Mouse (Mus musculus): Measurements from ENCODE around the gene Vsnl1. TPM values are rescaled to one million over a fixed set of nuclear protein-coding genes. Genes with fewer than 3 reads are reported as not detected.

The Vsnl1 gene
- polyA plus RNA-seq, 1 experiment from 2014 or later, result 5.9 TPM

GRCm38 (mm10) chr12:11395470-11395869 lies 40.9 kb downstream of the Vsnl1 start:
- Histone ChIP-seq H3K36me3 (ENCODE audit: control insufficient read depth, insufficient read depth, low read length) (no peaks in the 10 kb centered on the region), H3K9me3 (ENCODE audit: control insufficient read depth, low read length) (no peaks in the 10 kb centered on the region), H3K4me2 (no peak overlapping the region), H3K4me3 (ENCODE audit: low read depth, low read length) (no peak overlapping the region), H3K4me1 (replicated peaks; ENCODE audit: control insufficient read depth, insufficient read depth, low read length) (no peaks in the 10 kb centered on the region), H3K27me3 (replicated peaks; ENCODE audit: control insufficient read depth, insufficient read depth, low read length) (no peaks in the 10 kb centered on the region), H3K27ac (ENCODE audit: low read depth, low read length) (no peak overlapping the region), H3K9ac (ENCODE audit: low read depth, low read length) (no peak overlapping the region)
- ATAC-seq (replicated peaks; ENCODE audit: low FRiP score) (no peak), DNase-seq (ENCODE audit: low spot score) (no peak)
- 53% methylated on average over 2 of the region's 2 CpGs for WGBS

- H3K27ac ChIP-seq (ENCODE audit: low read depth, low read length), result no peak overlapping the region
- no peaks in the 10 kb centered on the region for H3K4me1 ChIP-seq (replicated peaks; ENCODE audit: control insufficient read depth, insufficient read depth, low read length)
- H3K27me3 ChIP-seq (replicated peaks; ENCODE audit: control insufficient read depth, insufficient read depth, low read length), result no peaks in the 10 kb centered on the region
- H3K4me3 ChIP-seq (ENCODE audit: low read depth, low read length), result no peak overlapping the region
- no peak overlapping the region for H3K9ac ChIP-seq (ENCODE audit: low read depth, low read length)
- 18% methylated on average over 1 of the region's 1 CpGs for WGBS
- ATAC-seq (replicated peaks; ENCODE audit: low FRiP score) (no peak), DNase-seq (ENCODE audit: low spot score) (no peak)
- no peaks in the 10 kb centered on the region for H3K9me3 ChIP-seq (ENCODE audit: control insufficient read depth, low read length)
- no peak overlapping the region for H3K4me2 ChIP-seq
- H3K36me3 ChIP-seq (ENCODE audit: control insufficient read depth, insufficient read depth, low read length), result no peaks in the 10 kb centered on the region
Measured at GRCm38 (mm10) chr12:11392525-11392924, 43.9 kb downstream of the Vsnl1 start.

GRCm38 (mm10) chr12:11391244-11391949 lies 45.0 kb downstream of the Vsnl1 start:
- H3K4me3 ChIP-seq (ENCODE audit: low read depth, low read length), result no peak overlapping the region
- no peak overlapping the region for H3K4me2 ChIP-seq
- H3K9ac ChIP-seq (ENCODE audit: low read depth, low read length), result no peak overlapping the region
- WGBS, result 51% methylated on average over 7 of the region's 7 CpGs
- H3K27ac ChIP-seq (ENCODE audit: low read depth, low read length), result no peak overlapping the region
- no peaks in the 10 kb centered on the region for H3K4me1 ChIP-seq (replicated peaks; ENCODE audit: control insufficient read depth, insufficient read depth, low read length)
- no peaks in the 10 kb centered on the region for H3K27me3 ChIP-seq (replicated peaks; ENCODE audit: control insufficient read depth, insufficient read depth, low read length)
- peak; percentile 43; the same call in 1 of the 2 replicates for ATAC-seq (replicated peaks; ENCODE audit: low FRiP score)
- no peak for DNase-seq (ENCODE audit: low spot score)
- H3K36me3 ChIP-seq (ENCODE audit: control insufficient read depth, insufficient read depth, low read length), result no peaks in the 10 kb centered on the region
- H3K9me3 ChIP-seq (ENCODE audit: control insufficient read depth, low read length), result no peaks in the 10 kb centered on the region

DNA sequence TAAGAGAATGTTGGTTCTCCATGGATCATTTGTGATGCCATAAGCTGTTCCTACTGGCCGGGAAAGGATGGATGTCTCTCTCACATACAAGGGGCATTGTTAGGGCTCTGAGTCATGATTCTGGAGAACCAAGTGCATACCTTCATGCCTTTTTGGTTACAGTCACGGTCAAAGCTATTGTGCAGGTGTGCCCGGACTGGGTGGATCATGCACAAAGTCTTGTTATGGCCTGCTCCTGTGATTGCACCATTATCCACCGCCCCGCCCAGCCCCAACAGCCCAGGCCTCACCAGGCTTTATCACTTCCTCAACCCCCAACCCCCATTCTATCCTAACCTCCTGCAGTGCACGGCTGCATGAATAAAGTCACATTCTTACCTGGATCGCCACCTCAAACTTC lies 47.3 kb downstream of the Vsnl1 start:
- DNase-seq (ENCODE audit: low spot score) (no peak), ATAC-seq (replicated peaks; ENCODE audit: low FRiP score) (no peak)
- Histone ChIP-seq H3K27ac (ENCODE audit: low read depth, low read length) (no peak overlapping the region), H3K4me2 (no peak overlapping the region), H3K36me3 (ENCODE audit: control insufficient read depth, insufficient read depth, low read length) (no peaks in the 10 kb centered on the region), H3K27me3 (replicated peaks; ENCODE audit: control insufficient read depth, insufficient read depth, low read length) (no peaks in the 10 kb centered on the region), H3K9me3 (ENCODE audit: control insufficient read depth, low read length) (no peaks in the 10 kb centered on the region), H3K9ac (ENCODE audit: low read depth, low read length) (no peak overlapping the region), H3K4me1 (replicated peaks; ENCODE audit: control insufficient read depth, insufficient read depth, low read length) (no peaks in the 10 kb centered on the region), H3K4me3 (ENCODE audit: low read depth, low read length) (no peak overlapping the region)
- 78% methylated on average over 7 of the region's 7 CpGs for WGBS

GRCm38 (mm10) chr12:11384754-11385153 lies 51.7 kb downstream of the Vsnl1 start:
- Histone ChIP-seq H3K4me2 (no peak overlapping the region), H3K36me3 (ENCODE audit: control insufficient read depth, insufficient read depth, low read length) (no peaks in the 10 kb centered on the region), H3K27ac (ENCODE audit: low read depth, low read length) (no peak overlapping the region), H3K4me3 (ENCODE audit: low read depth, low read length) (no peak overlapping the region), H3K4me1 (replicated peaks; ENCODE audit: control insufficient read depth, insufficient read depth, low read length) (no peaks in the 10 kb centered on the region), H3K9me3 (ENCODE audit: control insufficient read depth, low read length) (no peaks in the 10 kb centered on the region), H3K27me3 (replicated peaks; ENCODE audit: control insufficient read depth, insufficient read depth, low read length) (no peaks in the 10 kb centered on the region), H3K9ac (ENCODE audit: low read depth, low read length) (no peak overlapping the region)
- DNase-seq (ENCODE audit: low spot score), result no peak
- no peak for ATAC-seq (replicated peaks; ENCODE audit: low FRiP score)
- 79% methylated on average over 1 of the region's 1 CpGs for WGBS

- Histone ChIP-seq H3K4me1 (replicated peaks; ENCODE audit: control insufficient read depth, insufficient read depth, low read length) (no peaks in the 10 kb centered on the region), H3K4me2 (no peak overlapping the region), H3K27ac (ENCODE audit: low read depth, low read length) (no peak overlapping the region), H3K4me3 (ENCODE audit: low read depth, low read length) (no peak overlapping the region), H3K27me3 (replicated peaks; ENCODE audit: control insufficient read depth, insufficient read depth, low read length) (no peaks in the 10 kb centered on the region), H3K9me3 (ENCODE audit: control insufficient read depth, low read length) (no peaks in the 10 kb centered on the region), H3K36me3 (ENCODE audit: control insufficient read depth, insufficient read depth, low read length) (no peaks in the 10 kb centered on the region), H3K9ac (ENCODE audit: low read depth, low read length) (no peak overlapping the region)
- 64% methylated on average over 2 of the region's 2 CpGs for WGBS
- no peak for ATAC-seq (replicated peaks; ENCODE audit: low FRiP score)
- DNase-seq (ENCODE audit: low spot score), result no peak
Measured at GRCm38 (mm10) chr12:11379396-11379795, 57.0 kb downstream of the Vsnl1 start.

GRCm38 (mm10) chr12:11370056-11370455 lies 66.4 kb downstream of the Vsnl1 start:
- Histone ChIP-seq H3K27ac (ENCODE audit: low read depth, low read length) (no peak overlapping the region), H3K4me2 (no peak overlapping the region), H3K36me3 (ENCODE audit: control insufficient read depth, insufficient read depth, low read length) (no peaks in the 10 kb centered on the region), H3K4me1 (replicated peaks; ENCODE audit: control insufficient read depth, insufficient read depth, low read length) (no peaks in the 10 kb centered on the region), H3K9me3 (ENCODE audit: control insufficient read depth, low read length) (no peaks in the 10 kb centered on the region), H3K4me3 (ENCODE audit: low read depth, low read length) (no peak overlapping the region), H3K27me3 (replicated peaks; ENCODE audit: control insufficient read depth, insufficient read depth, low read length) (no peaks in the 10 kb centered on the region), H3K9ac (ENCODE audit: low read depth, low read length) (no peak overlapping the region)
- ATAC-seq (replicated peaks; ENCODE audit: low FRiP score) (no peak), DNase-seq (ENCODE audit: low spot score) (no peak)
- WGBS, result 58% methylated on average over 4 of the region's 4 CpGs

GRCm38 (mm10) chr12:11367099-11367765 lies 69.2 kb downstream of the Vsnl1 start:
- Histone ChIP-seq H3K27me3 (replicated peaks; ENCODE audit: control insufficient read depth, insufficient read depth, low read length) (no peaks in the 10 kb centered on the region), H3K4me1 (replicated peaks; ENCODE audit: control insufficient read depth, insufficient read depth, low read length) (no peaks in the 10 kb centered on the region), H3K36me3 (ENCODE audit: control insufficient read depth, insufficient read depth, low read length) (no peaks in the 10 kb centered on the region), H3K4me3 (ENCODE audit: low read depth, low read length) (no peak overlapping the region), H3K9ac (ENCODE audit: low read depth, low read length) (no peak overlapping the region), H3K9me3 (ENCODE audit: control insufficient read depth, low read length) (no peaks in the 10 kb centered on the region), H3K4me2 (no peak overlapping the region), H3K27ac (ENCODE audit: low read depth, low read length) (no peak overlapping the region)
- DNase-seq (ENCODE audit: low spot score) (no peak), ATAC-seq (replicated peaks; ENCODE audit: low FRiP score) (no peak)
- 41% methylated on average over 3 of the region's 3 CpGs for WGBS

DNA sequence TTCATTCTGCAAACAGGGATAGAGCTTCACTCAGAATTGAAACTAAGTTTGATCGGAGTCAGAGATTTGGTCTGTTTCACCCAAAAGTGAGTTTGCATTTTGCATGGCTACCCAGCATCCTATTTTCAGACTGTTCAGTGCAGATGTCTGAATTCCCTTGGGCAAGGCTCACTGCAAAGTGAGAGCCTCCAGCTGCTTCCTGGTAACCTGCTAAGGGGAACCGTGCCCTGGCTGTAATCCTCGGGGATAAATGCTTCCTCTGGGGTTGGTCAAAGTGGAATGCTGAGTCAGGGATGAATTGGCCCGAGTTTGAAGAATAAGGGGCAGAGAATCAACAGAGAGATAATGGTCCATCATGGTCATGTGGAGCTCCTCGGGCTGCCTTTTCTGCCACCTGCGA lies 71.5 kb downstream of the Vsnl1 start:
- no peaks in the 10 kb centered on the region for H3K27me3 ChIP-seq (replicated peaks; ENCODE audit: control insufficient read depth, insufficient read depth, low read length)
- WGBS, result 50% methylated on average over 6 of the region's 6 CpGs
- DNase-seq (ENCODE audit: low spot score), result no peak
- no peaks in the 10 kb centered on the region for H3K4me1 ChIP-seq (replicated peaks; ENCODE audit: control insufficient read depth, insufficient read depth, low read length)
- no peak overlapping the region for H3K4me3 ChIP-seq (ENCODE audit: low read depth, low read length)
- H3K9me3 ChIP-seq (ENCODE audit: control insufficient read depth, low read length), result no peaks in the 10 kb centered on the region
- ATAC-seq (replicated peaks; ENCODE audit: low FRiP score), result no peak
- H3K9ac ChIP-seq (ENCODE audit: low read depth, low read length), result no peak overlapping the region
- H3K27ac ChIP-seq (ENCODE audit: low read depth, low read length), result no peak overlapping the region
- no peaks in the 10 kb centered on the region for H3K36me3 ChIP-seq (ENCODE audit: control insufficient read depth, insufficient read depth, low read length)
- H3K4me2 ChIP-seq, result no peak overlapping the region

Data from liver, embryonic 11.5 days (tissue).